Mouse (Mus musculus) urinary bladder, postnatal 10 days (tissue): Measurements from ENCODE around the gene Cemip.
"Not testable (repeated sequence)": the region's sequence is repeated elsewhere in the genome, so short reads cannot be mapped to it uniquely, and the experiment has no call there.

Source experiments
- DNase-seq: peaks from one replicate; pipeline ENCODE4 v3.0.0; 2022; ENCODE audit warnings: low spot score

Gene Cemip

DNA sequence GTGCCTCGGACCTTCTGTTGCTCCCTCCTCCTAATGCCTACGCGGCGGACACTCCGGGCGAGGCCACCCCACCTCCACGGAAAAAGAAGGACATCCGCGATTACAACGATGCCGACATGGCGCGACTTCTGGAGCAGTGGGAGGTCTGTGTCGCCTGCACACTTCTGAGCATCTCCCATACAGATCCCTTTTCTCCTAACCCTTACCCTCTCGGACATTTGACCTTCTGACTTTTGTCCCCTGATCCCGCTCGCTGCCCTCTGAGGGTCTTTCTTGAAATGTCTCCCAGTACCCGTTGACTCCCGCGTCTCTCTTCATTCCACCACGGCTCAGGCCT, 194.0 kb downstream of the Cemip start:
- DNase-seq, result no peak

DNA sequence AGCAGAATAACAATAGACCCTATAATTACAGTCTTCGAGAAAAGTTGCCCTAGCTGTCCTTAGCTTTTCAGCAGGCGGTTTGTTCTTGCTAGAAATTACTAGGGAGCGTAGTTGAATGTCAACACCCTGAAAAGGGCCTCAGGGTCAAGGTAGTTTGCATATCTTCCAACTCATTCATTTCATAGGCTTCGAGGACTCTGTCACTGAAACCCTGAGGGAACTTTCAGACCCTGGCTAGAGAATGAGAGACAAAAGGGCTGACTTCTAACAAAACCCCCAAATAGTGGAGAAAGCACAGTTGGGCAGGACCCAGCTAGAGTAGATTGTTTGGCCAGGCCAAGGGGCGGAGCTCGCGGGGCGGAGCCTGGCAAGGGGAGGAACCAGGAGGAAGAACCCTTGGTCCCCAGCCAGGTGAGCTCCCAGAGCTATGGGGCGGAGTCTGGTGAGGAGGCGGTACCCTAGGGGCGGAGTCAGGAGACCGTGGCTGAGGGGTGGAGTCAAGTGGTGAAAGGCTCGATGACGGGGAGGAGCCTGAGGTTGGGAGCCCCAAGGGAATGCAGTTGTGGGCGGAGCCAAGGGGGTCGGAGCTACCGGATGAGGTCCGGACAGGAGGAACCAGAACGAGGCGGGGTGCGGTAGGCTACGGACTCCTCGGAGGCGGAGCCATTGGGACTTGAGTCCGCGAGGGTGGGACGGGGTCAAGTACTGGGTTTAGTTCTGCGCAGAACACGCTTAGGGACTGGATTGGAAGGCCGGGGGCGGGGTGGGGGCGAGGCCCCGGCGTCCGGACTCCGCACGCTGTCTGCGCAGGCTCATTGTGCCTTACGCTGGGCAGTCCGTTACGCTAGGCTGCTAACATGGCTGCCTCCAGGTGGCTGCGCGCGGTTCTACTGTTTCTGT, 194.6 kb downstream of the Cemip start:
- DNase-seq, result peak; percentile 93

DNA sequence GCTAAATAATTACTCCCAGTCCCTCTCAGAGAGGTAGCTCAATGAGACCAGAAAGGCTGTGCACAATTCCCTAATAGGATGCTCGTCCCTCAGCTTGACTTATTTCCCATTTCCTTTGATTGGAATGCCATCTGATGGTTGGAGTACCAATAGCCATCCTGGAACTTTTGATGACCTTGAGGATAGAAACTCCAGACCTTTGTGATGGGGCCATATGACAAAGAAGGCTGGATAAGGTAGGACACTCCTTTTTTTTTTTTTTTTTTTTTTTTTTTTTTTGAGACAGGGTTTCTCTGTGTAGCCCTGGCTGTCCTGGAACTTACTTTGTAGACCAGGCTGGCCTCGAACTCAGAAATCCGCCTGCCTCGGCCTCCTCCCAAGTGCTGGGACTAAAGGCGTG, 196.4 kb downstream of the Cemip start:
- not testable (repeated sequence) for DNase-seq

DNA sequence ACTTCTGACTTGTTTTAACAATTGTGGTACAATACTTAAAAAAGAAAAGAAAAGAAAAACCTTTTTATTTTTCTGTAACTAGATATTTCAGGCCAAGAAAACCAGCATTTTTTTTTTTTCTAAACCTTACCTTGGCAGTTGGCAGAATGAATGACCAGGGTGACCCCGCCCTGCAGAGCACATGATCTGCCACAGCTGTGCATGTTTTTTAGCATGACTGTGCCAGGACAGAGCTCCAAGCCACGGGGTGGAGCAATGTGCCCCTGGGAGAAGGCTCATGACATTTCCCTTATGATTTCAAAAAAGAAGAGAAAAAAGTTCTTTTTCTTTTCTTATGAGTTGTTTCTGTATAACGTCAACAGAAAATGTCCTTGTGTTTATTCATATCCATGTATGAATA, 196.9 kb downstream of the Cemip start:
- no peak for DNase-seq

DNA sequence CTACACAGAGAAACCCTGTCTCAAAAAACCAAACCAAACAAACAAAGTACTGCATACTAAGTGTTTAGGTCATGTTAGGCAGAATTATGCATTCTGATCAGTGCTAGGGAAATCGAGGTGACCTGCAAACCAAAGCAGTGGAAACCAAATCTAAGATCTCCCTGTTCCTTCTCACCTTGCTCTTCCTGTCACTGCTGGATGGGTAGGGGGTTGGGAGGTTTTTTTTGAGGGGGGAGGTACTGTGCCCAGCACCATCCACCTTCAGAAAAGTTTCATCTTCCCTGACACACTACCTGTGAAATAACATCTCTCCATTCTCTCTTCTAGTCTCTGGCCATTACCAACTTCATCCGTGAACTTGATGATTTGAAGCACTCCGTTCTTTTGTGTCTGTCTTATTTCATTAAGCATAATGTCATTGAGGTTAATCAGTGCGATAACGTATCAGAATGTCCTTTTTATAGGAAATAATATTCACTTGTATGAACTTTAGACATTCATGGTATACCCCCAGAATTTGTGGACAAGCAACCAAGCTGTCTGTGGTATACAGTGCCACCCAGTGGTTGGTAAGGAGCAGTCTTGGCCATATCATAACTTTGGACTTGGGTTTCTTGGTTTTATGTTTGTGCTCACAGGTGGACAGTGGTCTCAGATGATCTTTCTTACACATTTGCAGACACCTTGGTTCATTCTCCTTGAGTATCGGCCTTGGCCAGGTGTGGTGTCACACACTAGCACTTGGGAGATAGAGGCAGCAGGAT, 199.8 kb downstream of the Cemip start:
- DNase-seq, result no peak

DNA sequence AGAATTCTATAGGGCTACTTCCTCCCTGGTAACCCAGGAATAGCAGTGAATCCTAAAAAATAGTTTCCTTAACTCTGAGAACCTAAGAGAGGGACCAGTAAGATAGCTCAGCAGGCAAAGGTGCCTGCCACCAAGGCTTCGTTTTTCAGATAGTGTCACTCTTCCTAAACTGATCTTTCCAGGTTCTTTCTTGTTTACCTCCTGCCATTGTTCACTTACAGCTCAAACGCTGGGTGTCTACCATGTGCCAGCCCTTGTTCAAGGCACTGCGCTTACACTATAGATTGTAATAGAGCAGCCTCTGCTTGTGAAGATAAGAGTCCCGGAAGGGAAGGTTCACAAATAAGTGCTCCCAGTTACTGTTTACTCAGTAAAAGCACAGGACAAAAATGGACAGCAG, 200.5 kb downstream of the Cemip start:
- DNase-seq, result no peak

DNA sequence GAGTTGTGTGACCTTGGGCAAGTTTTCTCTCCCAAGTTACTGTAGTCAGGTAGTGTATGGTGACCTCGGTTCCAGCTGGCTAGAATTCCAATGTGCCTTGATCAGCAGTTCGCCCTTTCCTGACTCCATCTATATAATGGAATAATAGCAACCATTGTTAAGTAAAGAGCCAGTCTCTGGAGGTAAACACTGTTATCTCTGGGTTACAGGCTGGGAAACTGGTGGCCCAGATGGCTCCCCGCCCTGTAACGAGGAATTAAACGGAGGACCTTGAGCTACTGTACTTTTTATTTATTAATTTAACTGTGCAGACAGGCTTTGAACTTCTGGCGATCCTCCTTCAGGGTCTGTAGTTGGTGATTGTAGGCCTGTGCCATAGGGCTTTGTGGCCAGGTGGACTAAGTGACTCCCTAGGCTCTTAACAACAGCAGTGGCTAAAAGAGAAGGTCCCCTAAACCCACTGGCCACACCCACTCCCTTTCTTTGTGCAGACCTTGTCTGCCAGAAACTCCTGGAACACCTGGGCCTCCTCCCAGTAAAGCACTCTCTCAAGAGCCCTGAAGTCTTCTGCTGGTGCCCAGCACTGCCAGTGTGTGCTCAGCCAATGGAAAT, 201.3 kb downstream of the Cemip start:
- no peak for DNase-seq

DNA sequence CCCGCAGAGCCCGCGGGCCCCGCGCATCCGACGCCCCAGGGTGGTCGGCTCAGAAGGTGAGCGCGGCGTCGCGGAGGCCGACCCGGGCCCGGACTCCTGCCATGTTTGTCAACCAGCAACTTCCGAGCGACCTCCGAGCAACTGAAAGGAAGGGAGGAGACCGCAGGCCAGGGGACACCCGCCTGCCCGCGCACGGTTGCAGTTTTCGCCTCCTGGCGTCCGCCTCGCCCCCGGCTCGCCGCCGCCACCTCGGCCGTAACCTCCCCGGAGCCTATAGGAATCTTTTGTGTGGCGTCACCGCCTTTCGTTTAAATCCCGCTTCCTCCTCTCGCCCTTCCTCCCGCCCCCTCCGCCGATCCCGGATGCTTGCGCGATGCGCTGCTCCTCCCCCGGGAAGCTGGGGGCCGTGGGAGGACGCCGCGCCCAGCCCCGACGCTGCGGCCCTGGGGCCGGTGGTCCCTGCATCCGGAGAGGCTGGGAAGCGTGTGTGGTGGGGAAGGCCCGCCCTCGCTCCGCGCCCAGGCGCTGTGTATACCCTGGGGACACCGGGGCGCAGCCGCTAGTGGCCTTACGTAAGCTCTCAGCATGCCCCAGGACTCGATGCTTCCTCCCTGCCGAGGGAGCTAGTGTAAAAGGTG, 202.2 kb downstream of the Cemip start, which contains the start of the genes Tlnrd1 and Mesd:
TSS of gene Tlnrd1 (minus strand) at position 285 of the 638 bp plus-strand sequence.
TSS of gene Mesd (plus strand) at position 446 of the 638 bp plus-strand sequence.
- peak; percentile 47 for DNase-seq

DNA sequence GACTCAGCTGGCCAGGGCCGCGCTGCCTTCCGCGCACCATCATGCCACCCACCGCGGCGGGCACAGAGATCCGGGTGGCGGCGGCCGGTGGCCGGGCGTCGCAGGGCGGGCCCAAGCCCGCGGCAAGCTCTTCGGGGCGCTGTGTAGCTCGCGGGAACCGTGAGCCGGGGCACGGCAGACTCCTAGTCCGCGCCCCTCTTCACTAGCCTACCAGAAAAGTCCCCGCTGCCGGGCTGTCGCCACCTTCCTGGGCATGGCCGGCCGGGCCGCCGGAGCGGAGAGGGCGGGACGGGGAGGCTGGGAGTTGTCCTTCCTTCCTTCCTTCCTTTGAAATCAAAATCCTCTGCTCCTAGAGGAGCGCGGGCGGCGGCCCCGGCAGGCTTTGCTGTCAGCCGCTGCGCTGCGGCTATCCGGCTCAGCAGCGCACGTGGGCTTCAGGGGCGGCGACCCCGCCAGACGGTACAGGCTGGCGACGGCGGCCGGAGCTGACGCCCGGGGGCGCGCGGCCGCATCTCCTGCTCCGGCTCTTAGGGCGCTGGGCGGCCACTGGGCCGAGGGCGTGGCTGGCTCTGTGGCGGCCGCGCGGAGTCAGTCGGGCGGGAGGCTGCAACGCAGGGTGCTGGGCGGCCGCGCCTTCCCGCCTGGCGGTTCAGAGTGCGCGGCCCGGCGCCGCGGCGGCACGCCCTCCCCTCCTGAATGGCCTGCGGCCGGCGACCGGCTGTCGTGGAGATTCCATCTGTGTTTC, 202.9 kb downstream of the Cemip start:
- DNase-seq, result peak; percentile 35
